Mouse (Mus musculus): ENCODE measurements at regions not wholly inside any gene's neighbourhood (a gene's known extent, or its start where the extent isn't known, plus 50 kb on each side); places are given as distances from the start of the nearest gene placed in this dataset.

GRCm38 (mm10) chr2:45654693-45655092 lies 537.5 kb upstream of the Zeb2 start:
- no peaks in the 10 kb centered on the region for H3K4me1 ChIP-seq (replicated peaks)

GRCm38 (mm10) chr2:45652977-45653376 lies 535.8 kb upstream of the Zeb2 start:
- Histone ChIP-seq H3K36me3 (replicated peaks) (no peaks in the 10 kb centered on the region), H3K27me3 (no peaks in the 10 kb centered on the region), H3K4me2 (no peak overlapping the region), H3K4me3 (replicated peaks) (no peak overlapping the region), H3K9me3 (replicated peaks) (no peaks in the 10 kb centered on the region), H3K4me1 (replicated peaks) (no peaks in the 10 kb centered on the region), H3K9ac (no peak overlapping the region), H3K27ac (replicated peaks) (no peak overlapping the region)
- 51% methylated on average over 3 of the region's 3 CpGs for WGBS (ENCODE audit: insufficient replicate concordance)
- no peak for ATAC-seq (ENCODE audit: insufficient read depth)

More at GRCm38 (mm10) chr2:45654693-45655092, 537.5 kb upstream of the Zeb2 start:
- Histone ChIP-seq H3K27me3 (no peaks in the 10 kb centered on the region), H3K4me2 (no peak overlapping the region), H3K4me3 (replicated peaks) (no peak overlapping the region), H3K36me3 (replicated peaks) (no peaks in the 10 kb centered on the region), H3K9me3 (replicated peaks) (no peaks in the 10 kb centered on the region), H3K9ac (no peak overlapping the region), H3K27ac (replicated peaks) (no peak overlapping the region)
- no peak for ATAC-seq (ENCODE audit: insufficient read depth)

GRCm38 (mm10) chr2:45650271-45650985 lies 533.2 kb upstream of the Zeb2 start:
- H3K4me2 ChIP-seq: no peak overlapping the region
- H3K4me1 ChIP-seq (replicated peaks): no peaks in the 10 kb centered on the region
- H3K4me3 ChIP-seq (replicated peaks): no peak overlapping the region
- no peaks in the 10 kb centered on the region for H3K27me3 ChIP-seq
- no peak overlapping the region for H3K9ac ChIP-seq
- WGBS (ENCODE audit: insufficient replicate concordance): 75% methylated on average over 5 of the region's 5 CpGs
- H3K36me3 ChIP-seq (replicated peaks): no peaks in the 10 kb centered on the region
- ATAC-seq (ENCODE audit: insufficient read depth): no peak
- no peaks in the 10 kb centered on the region for H3K9me3 ChIP-seq (replicated peaks)
- H3K27ac ChIP-seq (replicated peaks): no peak overlapping the region

GRCm38 (mm10) chr2:45647846-45648245 lies 530.7 kb upstream of the Zeb2 start:
- Histone ChIP-seq H3K4me3 (replicated peaks) (no peak overlapping the region), H3K4me1 (replicated peaks) (no peaks in the 10 kb centered on the region), H3K36me3 (replicated peaks) (no peaks in the 10 kb centered on the region), H3K9ac (no peak overlapping the region), H3K4me2 (no peak overlapping the region), H3K27ac (replicated peaks) (no peak overlapping the region), H3K9me3 (replicated peaks) (no peaks in the 10 kb centered on the region), H3K27me3 (no peaks in the 10 kb centered on the region)
- ATAC-seq (ENCODE audit: insufficient read depth): no peak
- WGBS (ENCODE audit: insufficient replicate concordance): 30% methylated on average over 3 of the region's 3 CpGs

GRCm38 (mm10) chr2:45630081-45630480 lies 512.9 kb upstream of the Zeb2 start:
- no peak overlapping the region for H3K4me3 ChIP-seq (replicated peaks)
- no peaks in the 10 kb centered on the region for H3K4me1 ChIP-seq (replicated peaks)
- H3K27me3 ChIP-seq: no peaks in the 10 kb centered on the region
- H3K4me2 ChIP-seq: no peak overlapping the region
- no peaks in the 10 kb centered on the region for H3K9me3 ChIP-seq (replicated peaks)
- ATAC-seq (ENCODE audit: insufficient read depth): no peak
- no peak overlapping the region for H3K9ac ChIP-seq
- whole genome bisulfite sequencing (ENCODE audit: insufficient replicate concordance): 52% methylated on average over 7 of the region's 7 CpGs
- no peak overlapping the region for H3K27ac ChIP-seq (replicated peaks)
- no peaks in the 10 kb centered on the region for H3K36me3 ChIP-seq (replicated peaks)

GRCm38 (mm10) chr2:45629616-45630015 lies 512.4 kb upstream of the Zeb2 start:
- Histone ChIP-seq H3K27ac (replicated peaks) (no peak overlapping the region), H3K9me3 (replicated peaks) (no peaks in the 10 kb centered on the region), H3K36me3 (replicated peaks) (no peaks in the 10 kb centered on the region), H3K27me3 (no peaks in the 10 kb centered on the region), H3K4me1 (replicated peaks) (no peaks in the 10 kb centered on the region), H3K9ac (no peak overlapping the region), H3K4me2 (no peak overlapping the region), H3K4me3 (replicated peaks) (no peak overlapping the region)
- WGBS (ENCODE audit: insufficient replicate concordance): 68% methylated on average over 3 of the region's 3 CpGs
- ATAC-seq (ENCODE audit: insufficient read depth): no peak

GRCm38 (mm10) chr2:45623056-45623455 lies 505.9 kb upstream of the Zeb2 start:
- Histone ChIP-seq H3K9me3 (replicated peaks) (no peaks in the 10 kb centered on the region), H3K27ac (replicated peaks) (no peak overlapping the region), H3K9ac (no peak overlapping the region), H3K4me2 (no peak overlapping the region), H3K4me1 (replicated peaks) (no peaks in the 10 kb centered on the region), H3K4me3 (replicated peaks) (no peak overlapping the region), H3K27me3 (no peaks in the 10 kb centered on the region), H3K36me3 (replicated peaks) (no peaks in the 10 kb centered on the region)
- no peak for ATAC-seq (ENCODE audit: insufficient read depth)
- 52% methylated on average over 3 of the region's 3 CpGs for WGBS (ENCODE audit: insufficient replicate concordance)

- no peak for ATAC-seq (ENCODE audit: insufficient read depth)
- no peak overlapping the region for H3K27ac ChIP-seq (replicated peaks)
- H3K4me2 ChIP-seq: no peak overlapping the region
- H3K36me3 ChIP-seq (replicated peaks): no peaks in the 10 kb centered on the region
- 70% methylated on average over 1 of the region's 1 CpGs for WGBS (ENCODE audit: insufficient replicate concordance)
- H3K9me3 ChIP-seq (replicated peaks): no peaks in the 10 kb centered on the region
- no peak overlapping the region for H3K9ac ChIP-seq
- no peak overlapping the region for H3K4me3 ChIP-seq (replicated peaks)
- no peaks in the 10 kb centered on the region for H3K4me1 ChIP-seq (replicated peaks)
- H3K27me3 ChIP-seq: no peaks in the 10 kb centered on the region
Measured at GRCm38 (mm10) chr2:45608926-45609325, 491.7 kb upstream of the Zeb2 start.

GRCm38 (mm10) chr2:45607393-45607792 lies 490.2 kb upstream of the Zeb2 start:
- H3K9ac ChIP-seq: no peak overlapping the region
- H3K27me3 ChIP-seq: no peaks in the 10 kb centered on the region
- no peak overlapping the region for H3K4me3 ChIP-seq (replicated peaks)
- H3K4me2 ChIP-seq: no peak overlapping the region
- no peaks in the 10 kb centered on the region for H3K4me1 ChIP-seq (replicated peaks)
- no peaks in the 10 kb centered on the region for H3K9me3 ChIP-seq (replicated peaks)
- no peak for ATAC-seq (ENCODE audit: insufficient read depth)
- no peak overlapping the region for H3K27ac ChIP-seq (replicated peaks)
- H3K36me3 ChIP-seq (replicated peaks): no peaks in the 10 kb centered on the region

GRCm38 (mm10) chr2:45601332-45601900 lies 484.2 kb upstream of the Zeb2 start:
- no peak overlapping the region for H3K27ac ChIP-seq (replicated peaks)
- no peak overlapping the region for H3K4me3 ChIP-seq (replicated peaks)
- no peaks in the 10 kb centered on the region for H3K27me3 ChIP-seq
- H3K9ac ChIP-seq: no peak overlapping the region
- 62% methylated on average over 6 of the region's 6 CpGs for WGBS (ENCODE audit: insufficient replicate concordance)
- H3K4me1 ChIP-seq (replicated peaks): no peaks in the 10 kb centered on the region
- H3K4me2 ChIP-seq: no peak overlapping the region
- no peaks in the 10 kb centered on the region for H3K36me3 ChIP-seq (replicated peaks)
- no peaks in the 10 kb centered on the region for H3K9me3 ChIP-seq (replicated peaks)
- ATAC-seq (ENCODE audit: insufficient read depth): no peak

- Histone ChIP-seq H3K4me3 (replicated peaks) (no peak overlapping the region), H3K36me3 (replicated peaks) (no peaks in the 10 kb centered on the region), H3K9ac (no peak overlapping the region), H3K4me2 (no peak overlapping the region), H3K27me3 (no peaks in the 10 kb centered on the region), H3K9me3 (replicated peaks) (no peaks in the 10 kb centered on the region), H3K27ac (replicated peaks) (no peak overlapping the region), H3K4me1 (replicated peaks) (no peaks in the 10 kb centered on the region)
- WGBS (ENCODE audit: insufficient replicate concordance): 63% methylated on average over 4 of the region's 4 CpGs
- ATAC-seq (ENCODE audit: insufficient read depth): no peak
Measured at GRCm38 (mm10) chr2:45593765-45594164, 476.6 kb upstream of the Zeb2 start.

- H3K9ac ChIP-seq: no peak overlapping the region
- no peak overlapping the region for H3K4me2 ChIP-seq
- WGBS (ENCODE audit: insufficient replicate concordance): 65% methylated on average over 1 of the region's 1 CpGs
- no peaks in the 10 kb centered on the region for H3K9me3 ChIP-seq (replicated peaks)
- no peak overlapping the region for H3K4me3 ChIP-seq (replicated peaks)
- no peaks in the 10 kb centered on the region for H3K27me3 ChIP-seq
- H3K36me3 ChIP-seq (replicated peaks): no peaks in the 10 kb centered on the region
- no peaks in the 10 kb centered on the region for H3K4me1 ChIP-seq (replicated peaks)
- ATAC-seq (ENCODE audit: insufficient read depth): no peak
- no peak overlapping the region for H3K27ac ChIP-seq (replicated peaks)
Measured at GRCm38 (mm10) chr2:45590980-45591379, 473.8 kb upstream of the Zeb2 start.

Measured in liver, embryonic 15.5 days (tissue).